Mouse (Mus musculus) heart, adult 9 months (tissue): ENCODE data around the gene Fam129a.
"Not testable (repeated sequence)": the region's sequence is repeated elsewhere in the genome, so short reads cannot be mapped to it uniquely, and the experiment has no call there.

Experiments used
- DNase-seq, 2 experiments: peaks; one replicate each; pipeline ENCODE4 v3.0.0; 2022; ENCODE audit warnings: low spot score in 2 of 2

Gene Fam129a

GRCm38 (mm10) chr1:151725590-151725989 is 154.6 kb downstream of the Fam129a start:
- no peak for DNase-seq

GRCm38 (mm10) chr1:151726358-151726757 is 155.4 kb downstream of the Fam129a start:
- DNase-seq, result no peak

GRCm38 (mm10) chr1:151728141-151728540 is 157.2 kb downstream of the Fam129a start:
- no peak for DNase-seq

- no peak for DNase-seq
Observed at GRCm38 (mm10) chr1:151737146-151737545, 166.2 kb downstream of the Fam129a start.

GRCm38 (mm10) chr1:151741199-151741621 is 170.2 kb downstream of the Fam129a start:
- DNase-seq, result no peak

- not testable (repeated sequence) for DNase-seq
Observed at GRCm38 (mm10) chr1:151749894-151750293, 178.9 kb downstream of the Fam129a start.

- no peak for DNase-seq
Observed at GRCm38 (mm10) chr1:151752946-151753345, 182.0 kb downstream of the Fam129a start.

GRCm38 (mm10) chr1:151753374-151753929 is 182.5 kb downstream of the Fam129a start:
- no peak for DNase-seq

- DNase-seq, result peak in 1 of 2 experiments; percentile 6
Observed at GRCm38 (mm10) chr1:151754028-151754489, 183.1 kb downstream of the Fam129a start.

- peak; percentile 99 to 100 for DNase-seq
Observed at GRCm38 (mm10) chr1:151754881-151755659, 184.1 kb downstream of the Fam129a start, which contains the start of gene Edem3. Gene Edem3, plus strand, starts transcription at chr1:151755371.

GRCm38 (mm10) chr1:151755660-151756424 is 184.9 kb downstream of the Fam129a start:
- peak in 1 of 2 experiments; percentile 35 for DNase-seq

GRCm38 (mm10) chr1:151756425-151756728 is 185.4 kb downstream of the Fam129a start:
- no peak for DNase-seq

GRCm38 (mm10) chr1:151758301-151758700 is 187.3 kb downstream of the Fam129a start:
- DNase-seq, result no peak

GRCm38 (mm10) chr1:151758991-151759390 is 188.0 kb downstream of the Fam129a start:
- DNase-seq, result no peak

- DNase-seq, result no peak
Observed at GRCm38 (mm10) chr1:151764236-151764635, 193.2 kb downstream of the Fam129a start.

GRCm38 (mm10) chr1:151766166-151766565 is 195.2 kb downstream of the Fam129a start:
- DNase-seq, result no peak

GRCm38 (mm10) chr1:151766976-151767654 is 196.1 kb downstream of the Fam129a start:
- DNase-seq, result no peak

- DNase-seq, result no peak
Observed at GRCm38 (mm10) chr1:151769200-151769913, 198.4 kb downstream of the Fam129a start.
